Mouse (Mus musculus): Measurements from ENCODE around the gene 5730507C01Rik.

GRCm38 (mm10) chr12:18514171-18514570, at the start of gene 5730507C01Rik:
- no peak for TF ChIP-seq ZC3H11A (IDR thresholded peaks at IDR 0.05; ENCODE audit: borderline replicate concordance, low read depth, low read length)
- TF ChIP-seq MAFK (IDR thresholded peaks at IDR 0.05; ENCODE audit: insufficient read depth, low read depth, low read length) = no peak
